Mouse (Mus musculus) hindbrain, embryonic 16.5 days (tissue): ENCODE measurements around the gene Mrpl17. TPM values are rescaled to one million over a fixed set of nuclear protein-coding genes. Genes with fewer than 3 reads are reported as not detected.
"Not testable (repeated sequence)": the region's sequence is repeated elsewhere in the genome, so short reads cannot be mapped to it uniquely, and the experiment has no call there.

Experiments used
- ATAC-seq: fragments of 200-750 bp; cut with Nextera tagmentation; 2 replicates; pipeline ENCODE4 v1.8.0; 2017; ENCODE audit warnings: moderate TSS enrichment, moderate library complexity
- H3K27ac ChIP-seq: fragments of 300-500 bp; sonication (generic); 2 replicates; pipeline ENCODE4 v1.5.1; 2014; ENCODE audit warnings: low read depth, mild to moderate bottlenecking, control low read depth, low read length, moderate library complexity
- H3K27me3 ChIP-seq: fragments of 300-500 bp; sonication (generic); replicated peaks from 2 replicates; pipeline ENCODE4 v1.6.1; 2014; ENCODE audit warnings: low read length; ENCODE audit not compliant: control insufficient read depth, insufficient read depth
- H3K36me3 ChIP-seq: fragments of 300-500 bp; sonication (generic); 2 replicates; pipeline ENCODE4 v1.6.1; 2014; ENCODE audit warnings: mild to moderate bottlenecking, low read length, moderate library complexity, mixed read lengths; ENCODE audit not compliant: control insufficient read depth, insufficient read depth
- H3K4me1 ChIP-seq: fragments of 300-500 bp; sonication (generic); 2 replicates; pipeline ENCODE4 v1.6.1; 2014; ENCODE audit warnings: low read depth, low read length; ENCODE audit not compliant: control insufficient read depth, insufficient read depth
- H3K4me2 ChIP-seq: fragments of 300-500 bp; sonication (generic); 2 replicates; pipeline ENCODE4 v1.6.1; 2014; ENCODE audit warnings: mild to moderate bottlenecking, low read length, control low read depth, moderate library complexity
- H3K4me3 ChIP-seq: fragments of 300-500 bp; sonication (generic); 2 replicates; pipeline ENCODE4 v1.5.1; 2014; ENCODE audit warnings: mild to moderate bottlenecking, low read length, control low read depth, moderate library complexity
- H3K9ac ChIP-seq: fragments of 300-500 bp; sonication (generic); 2 replicates; pipeline ENCODE4 v1.6.1; 2014; ENCODE audit warnings: low read depth, mild to moderate bottlenecking, control low read depth, low read length, moderate library complexity
- H3K9me3 ChIP-seq: fragments of 300-500 bp; sonication (generic); 2 replicates; pipeline ENCODE4 v1.6.1; 2014; ENCODE audit warnings: mild to moderate bottlenecking, low read length, moderate library complexity; ENCODE audit not compliant: control insufficient read depth
- WGBS: fragments of 180-500 bp; shearing (Covaris S2); extraction: QIAGEN DNeasy Blood & Tissue Kit; methylation state at CpG from one replicate; pipeline ENCODE4 v1.1.7; 2014; 5-methylcytosine and 5-hydroxymethylcytosine counted together
- polyA plus RNA-seq: library from polyadenylated mRNA; unstranded; fragments of >200 nt; fragmentation: Nextera tagmentation; extraction: Ambion mirVana; gene quantifications from 2 replicates; pipeline ENCODE4 v1.2.1, GENCODE M21; 2015

Mrpl17 gene
- 204 and 208 TPM in 2 replicates for polyA plus RNA-seq

DNA sequence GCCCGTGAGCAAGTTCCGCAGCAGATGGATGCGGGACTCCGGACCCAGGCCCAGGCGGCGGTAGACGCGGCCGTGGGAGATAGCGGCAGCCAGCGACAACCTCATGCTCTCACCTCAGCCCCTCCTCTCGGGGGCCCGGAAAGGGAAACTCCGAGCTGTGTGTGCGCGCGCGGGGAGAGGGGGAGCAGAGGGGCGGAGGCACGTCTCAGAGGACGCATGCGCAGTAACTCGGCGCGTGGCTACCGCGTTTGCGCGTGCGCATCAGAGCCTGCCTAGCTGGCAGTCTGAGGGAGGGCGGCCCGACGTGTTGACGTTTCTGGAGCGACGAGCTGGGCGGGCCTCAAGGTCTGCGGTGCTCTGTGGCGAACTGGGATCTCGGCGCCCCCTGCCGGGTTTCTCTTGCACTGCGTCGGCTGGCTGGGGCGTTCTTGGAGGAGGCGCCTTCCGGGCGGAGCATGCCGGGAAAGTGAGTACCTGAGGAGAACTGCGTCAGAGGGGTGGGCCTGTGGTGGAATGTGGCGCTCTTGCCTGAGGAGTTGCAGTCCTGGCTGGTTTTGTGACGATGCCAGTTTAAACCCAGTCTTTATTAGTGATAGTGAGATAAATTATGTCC is at the start of gene Mrpl17:
Mrpl17 (minus strand) TSS at position 223 of the 613 bp plus-strand sequence.
- H3K27me3 ChIP-seq, result no peaks in the 10 kb centered on the region
- peak; percentile 99 for ATAC-seq
- peak within 1 kb of the TSS; percentile 88 for H3K4me3 ChIP-seq
- no peaks in the 10 kb centered on the region for H3K9me3 ChIP-seq
- peak within 1 kb of the TSS; percentile 98 for H3K9ac ChIP-seq
- H3K4me2 ChIP-seq, result peak within 1 kb of the TSS; percentile 65
- peaks cover 21% of the 10 kb centered on the region for H3K36me3 ChIP-seq
- under 1% methylated on average over 45 of the region's 52 CpGs for WGBS
- peaks cover 8% of the 10 kb centered on the region for H3K4me1 ChIP-seq
- peak within 1 kb of the TSS; percentile 93 for H3K27ac ChIP-seq

DNA sequence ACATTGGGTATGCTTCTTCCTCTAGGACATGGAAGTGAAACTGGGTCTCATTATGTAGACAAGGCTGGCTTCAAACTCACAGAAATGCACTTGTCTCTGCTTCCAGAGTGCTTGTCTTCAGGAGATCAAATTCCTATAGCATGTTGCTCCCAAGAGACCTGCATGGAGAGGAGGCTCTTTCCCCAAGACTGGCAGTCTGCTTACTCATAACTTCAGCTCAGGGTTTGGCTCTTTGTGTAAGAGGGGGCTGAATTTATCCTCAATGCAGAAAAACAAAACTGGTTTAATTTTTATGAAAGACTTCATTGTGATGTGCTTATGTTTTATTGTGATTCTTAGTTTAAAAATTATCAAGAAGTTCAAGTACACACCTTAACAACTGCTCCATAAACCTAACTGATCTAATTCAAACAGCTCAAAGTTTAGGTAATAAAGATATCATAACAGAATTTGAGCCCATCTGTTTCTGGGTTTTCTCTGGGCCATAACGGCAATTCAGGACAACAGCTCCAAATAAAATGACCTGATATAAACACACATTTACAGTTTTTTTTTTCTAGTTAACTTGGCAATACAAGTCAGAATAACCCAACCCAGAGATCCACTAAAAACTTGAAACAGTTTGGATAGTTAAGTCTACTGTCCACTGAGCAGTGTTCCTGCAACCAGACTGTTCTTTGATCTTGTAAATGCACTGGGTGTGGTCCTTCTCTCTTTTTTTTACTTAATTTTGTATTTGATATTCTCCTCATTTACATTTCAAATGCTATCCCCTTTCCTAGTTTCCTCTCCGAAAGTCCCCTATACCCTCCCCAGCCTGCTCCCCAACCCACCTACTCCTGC is 45.0 kb upstream of the Mrpl17 start:
- not testable (repeated sequence) for H3K4me1 ChIP-seq, H3K4me2 ChIP-seq, H3K27me3 ChIP-seq, H3K9ac ChIP-seq, H3K4me3 ChIP-seq, ATAC-seq, H3K27ac ChIP-seq, H3K9me3 ChIP-seq, H3K36me3 ChIP-seq
- no CpG with 5 or more reads among the region's 2 CpGs for WGBS

DNA sequence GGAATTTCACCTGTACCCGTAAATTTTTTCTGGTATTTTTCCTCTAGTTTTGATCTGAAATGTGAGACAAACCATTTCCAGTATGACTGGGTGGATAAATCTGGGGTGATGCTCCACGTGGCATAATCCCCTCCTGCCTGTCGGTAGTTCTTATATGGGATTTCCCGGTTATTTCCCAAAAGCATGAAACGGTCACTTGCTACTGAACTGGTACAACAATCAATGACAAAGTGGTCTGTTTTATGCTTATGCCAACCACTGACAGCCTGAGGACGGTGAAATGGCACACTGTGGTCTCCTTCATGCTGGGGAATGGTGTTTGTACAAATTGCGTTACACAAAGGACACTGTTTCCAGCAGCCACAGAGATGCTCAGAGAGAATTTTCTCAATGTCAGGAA is 13.4 kb upstream of the Mrpl17 start:
- no peak overlapping the region for H3K4me3 ChIP-seq
- H3K27me3 ChIP-seq, result no peaks in the 10 kb centered on the region
- no peak overlapping the region for H3K4me2 ChIP-seq
- no peak overlapping the region for H3K27ac ChIP-seq
- H3K4me1 ChIP-seq, result no peaks in the 10 kb centered on the region
- H3K36me3 ChIP-seq, result no peaks in the 10 kb centered on the region
- H3K9ac ChIP-seq, result no peak overlapping the region
- 81% methylated on average over 7 of the region's 7 CpGs for WGBS
- ATAC-seq, result no peak
- no peaks in the 10 kb centered on the region for H3K9me3 ChIP-seq

DNA sequence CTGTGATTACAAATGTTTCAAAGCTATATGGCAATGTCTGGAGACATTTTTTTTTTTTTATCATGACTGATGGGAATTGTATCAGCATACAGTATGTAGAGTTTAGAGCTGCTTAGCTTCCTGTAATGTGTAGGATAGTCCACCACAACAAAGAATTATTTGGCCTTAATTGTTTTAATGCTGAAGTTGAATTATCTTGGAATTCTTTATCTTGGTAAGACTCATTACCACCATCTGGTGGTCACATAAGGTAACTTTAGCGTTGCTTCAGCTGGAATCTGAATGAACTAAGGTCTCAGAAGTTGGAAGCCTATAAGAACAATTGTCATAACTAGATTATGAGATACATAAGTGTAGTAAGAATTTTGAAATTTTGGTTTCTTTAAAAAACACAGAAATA is 7.6 kb upstream of the Mrpl17 start:
- Histone ChIP-seq H3K36me3 (no peaks in the 10 kb centered on the region), H3K4me2 (no peak overlapping the region), H3K9ac (no peak overlapping the region), H3K4me1 (no peaks in the 10 kb centered on the region), H3K4me3 (no peak overlapping the region), H3K9me3 (no peaks in the 10 kb centered on the region), H3K27me3 (no peaks in the 10 kb centered on the region), H3K27ac (no peak overlapping the region)
- 2% methylated on average over 1 of the region's 1 CpGs for WGBS
- ATAC-seq, result no peak; the same call in 1 of the 2 replicates

DNA sequence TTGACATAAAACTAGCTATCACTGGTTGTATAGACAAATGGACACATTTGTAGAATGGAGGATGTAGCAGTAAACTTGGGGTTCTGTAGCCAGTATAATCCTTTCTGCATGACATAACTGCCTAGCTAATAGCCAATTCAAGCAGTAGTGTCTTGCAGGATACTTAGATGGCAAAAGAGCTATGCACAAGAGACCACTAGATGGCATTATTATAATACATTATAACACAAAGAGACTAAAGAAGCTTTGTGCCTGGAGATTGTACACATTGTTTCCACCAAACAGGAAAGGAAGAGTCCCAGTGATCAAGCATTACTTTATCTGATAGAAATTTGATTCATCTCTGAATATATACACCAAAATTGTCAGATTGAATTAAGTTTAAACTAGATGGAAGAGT is 5.8 kb upstream of the Mrpl17 start:
- Histone ChIP-seq H3K4me1 (no peaks in the 10 kb centered on the region), H3K4me2 (no peak overlapping the region), H3K4me3 (no peak overlapping the region), H3K36me3 (no peaks in the 10 kb centered on the region), H3K27ac (no peak overlapping the region), H3K27me3 (no peaks in the 10 kb centered on the region), H3K9me3 (no peaks in the 10 kb centered on the region), H3K9ac (no peak overlapping the region)
- ATAC-seq, result peak; percentile 60

DNA sequence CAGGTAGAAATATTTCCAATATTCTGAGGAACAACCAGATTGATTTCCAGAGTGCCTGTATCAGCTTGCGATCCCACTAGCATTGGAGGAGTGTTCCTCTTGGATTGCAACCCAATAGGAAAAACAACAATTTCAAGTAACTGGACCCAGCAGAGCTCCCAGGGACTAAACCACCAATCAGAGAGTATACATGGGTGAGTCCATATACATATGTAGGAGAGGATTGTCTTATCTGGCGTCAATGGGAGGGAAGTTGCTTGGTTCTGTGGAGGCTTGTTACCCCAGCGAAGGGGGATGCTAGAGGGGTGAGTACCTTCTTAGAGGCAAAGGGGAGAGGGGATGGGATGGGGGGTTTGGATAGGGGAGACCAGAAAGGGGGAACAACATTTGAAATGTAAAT is 2.4 kb upstream of the Mrpl17 start:
- H3K27ac ChIP-seq, result no peak overlapping the region

DNA sequence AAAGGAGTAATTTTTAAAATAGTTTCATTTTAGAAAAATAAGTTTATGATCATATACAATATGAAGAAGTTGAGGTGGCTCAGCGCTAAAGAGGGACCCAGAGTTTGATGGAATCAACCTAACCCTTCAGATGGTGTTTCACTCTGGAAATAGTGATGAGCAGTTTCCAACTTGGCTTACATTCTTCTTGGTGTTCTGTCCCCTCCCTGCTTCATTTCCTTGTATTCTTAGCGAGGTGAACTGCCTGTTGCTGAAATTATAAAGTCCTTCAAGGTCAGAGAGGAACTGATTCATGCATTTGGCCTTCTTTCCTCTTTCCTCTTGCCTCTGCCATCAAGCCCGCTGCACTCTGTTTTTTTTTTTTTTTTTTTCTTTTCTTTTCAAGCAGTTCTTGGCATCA is 1.7 kb upstream of the Mrpl17 start:
- H3K36me3 ChIP-seq, result peaks cover 19% of the 10 kb centered on the region
- no peak overlapping the region for H3K27ac ChIP-seq
- no peak overlapping the region for H3K4me2 ChIP-seq
- no peaks in the 10 kb centered on the region for H3K9me3 ChIP-seq
- H3K27me3 ChIP-seq, result no peaks in the 10 kb centered on the region
- no peak overlapping the region for H3K9ac ChIP-seq
- no peak for ATAC-seq
- H3K4me3 ChIP-seq, result no peak overlapping the region
- 88% methylated on average over 3 of the region's 3 CpGs for WGBS
- H3K4me1 ChIP-seq, result peaks cover 8% of the 10 kb centered on the region

More for the DNA sequence above, 2.4 kb upstream of the Mrpl17 start:
- whole genome bisulfite sequencing, result 85% methylated on average over 3 of the region's 3 CpGs
- Histone ChIP-seq H3K27me3 (no peaks in the 10 kb centered on the region), H3K4me2 (no peak overlapping the region), H3K4me1 (peaks cover 8% of the 10 kb centered on the region), H3K9ac (no peak overlapping the region), H3K9me3 (no peaks in the 10 kb centered on the region), H3K36me3 (peaks cover 13% of the 10 kb centered on the region), H3K4me3 (no peak overlapping the region)
- no peak for ATAC-seq

DNA sequence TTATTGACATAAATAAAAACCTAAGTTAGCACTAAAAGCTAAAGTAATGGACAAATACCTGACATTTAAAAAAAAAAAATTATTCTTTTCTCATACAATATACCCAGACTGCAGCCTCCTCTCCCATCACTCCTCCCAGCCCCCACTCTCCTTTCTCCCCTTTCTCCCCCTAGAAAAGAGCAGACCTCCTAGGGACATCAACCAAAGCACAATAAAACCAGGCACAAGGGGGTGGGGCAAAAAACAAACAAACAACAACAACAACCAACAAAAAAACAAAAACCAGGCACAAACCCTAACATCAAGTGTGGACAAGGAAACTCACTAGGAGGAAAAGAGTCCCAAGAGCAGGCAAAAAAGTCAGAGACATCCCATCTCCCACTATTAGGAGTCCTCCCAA is 617 bp upstream of the Mrpl17 start:
- no peaks in the 10 kb centered on the region for H3K9me3 ChIP-seq
- H3K27me3 ChIP-seq, result no peaks in the 10 kb centered on the region
- H3K27ac ChIP-seq, result no peak overlapping the region
- peaks cover 21% of the 10 kb centered on the region for H3K36me3 ChIP-seq
- H3K9ac ChIP-seq, result no peak overlapping the region
- peak overlapping the region; percentile 33 for H3K4me2 ChIP-seq
- H3K4me3 ChIP-seq, result no peak overlapping the region
- peak; percentile 14 for ATAC-seq
- H3K4me1 ChIP-seq, result peaks cover 8% of the 10 kb centered on the region

DNA sequence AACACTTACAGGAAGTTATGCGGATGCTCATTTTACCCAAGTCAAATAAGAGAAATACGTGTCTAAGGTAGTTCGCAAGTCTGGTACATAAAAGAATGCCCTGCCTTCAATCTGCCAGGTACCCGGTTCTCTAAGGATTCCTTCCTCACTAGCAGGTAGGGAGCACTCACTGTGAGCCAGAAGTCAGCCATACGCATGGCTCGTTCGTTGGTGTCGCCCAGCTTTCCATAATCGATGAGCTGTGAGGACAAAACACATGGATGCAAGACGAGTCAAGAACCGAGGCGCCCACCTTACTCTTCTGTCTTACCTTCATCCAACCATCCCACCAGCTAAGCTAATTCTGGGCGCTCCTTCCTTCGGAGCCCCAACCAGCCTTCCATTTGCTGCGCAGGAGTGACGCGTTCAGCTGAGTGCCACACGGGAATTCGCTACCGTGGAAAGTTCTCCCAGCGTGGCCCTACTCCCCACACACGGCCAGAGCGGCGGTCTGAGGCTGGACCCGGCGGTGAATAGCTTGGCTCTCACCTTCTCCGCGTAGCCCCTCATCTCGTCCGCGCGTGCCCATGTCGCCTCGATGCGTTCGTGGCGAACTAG is 521 bp downstream of the Mrpl17 start:
- WGBS, result 4% methylated on average over 37 of the region's 37 CpGs
- Histone ChIP-seq H3K36me3 (peaks cover 21% of the 10 kb centered on the region), H3K9me3 (no peaks in the 10 kb centered on the region), H3K4me3 (peak overlapping the region; percentile 88), H3K9ac (peak overlapping the region; percentile 98), H3K4me2 (peak overlapping the region; percentile 65), H3K27me3 (no peaks in the 10 kb centered on the region), H3K27ac (peak overlapping the region; percentile 93), H3K4me1 (peaks cover 8% of the 10 kb centered on the region)
- ATAC-seq, result no peak
